Comparison of ENCODE assay signal across 14 mouse cellular contexts in the genomic region with DNA sequence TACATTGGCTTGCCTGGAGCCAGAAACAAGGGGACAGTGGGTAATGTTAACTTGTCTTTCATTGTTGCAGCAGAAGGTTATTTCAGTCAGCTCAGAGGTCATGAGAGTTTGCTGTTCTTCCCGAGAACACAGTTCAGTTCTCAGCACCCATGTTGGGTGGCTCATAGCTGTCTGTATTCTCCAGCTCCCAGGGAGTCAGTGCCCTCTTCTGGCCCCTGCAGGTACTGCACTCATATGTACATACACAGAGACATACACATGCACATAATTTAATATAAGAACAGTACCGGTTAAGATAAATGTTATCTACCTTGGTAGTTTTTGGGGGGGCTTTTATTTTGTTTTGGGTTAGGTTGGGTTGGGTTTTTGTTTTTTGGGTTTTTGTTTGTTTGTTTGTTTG. TPM values are rescaled to one million over a fixed set of nuclear protein-coding genes. Genes with fewer than 3 reads are reported as not detected.
A peak's percentile ranks its signal among the peaks of the same experiment; 100 is the strongest.
DNase-seq lines count a peak whose midpoint lies in the region; ATAC-seq and TF ChIP-seq lines count a peak whose summit lies in the region.
"Had no signal": no experiment of that assay in that cellular context is flagged by ENCODE, and none has a peak within 500 bp of the region (broad histone marks: within the 10 kb centered on the region; RNA-seq: fewer than 3 reads in every experiment).

No protein-coding gene starts in this region.

- H3K27me3 ChIP-seq in kidney, postnatal 0 days (ENCODE audit: insufficient read depth, low read length): no peaks in the 10 kb centered on the region
- no peaks in the 10 kb centered on the region for H3K27me3 ChIP-seq in kidney, embryonic 15.5 days

- no peak for DNase-seq in kidney, postnatal 0 days (ENCODE audit: low spot score)
- peak; percentile 29 for DNase-seq in 3T3-L1 (ENCODE audit: low read depth, low spot score)
- peak; percentile 15 to 22 for DNase-seq in B cell, adult 2 months
- DNase-seq in cerebellum, postnatal 14 days: no peak
- DNase-seq: cerebellum, postnatal 36 days; gastrocnemius, postnatal 25 days; heart, postnatal 10 days; lung, adult 2 months; spleen, adult 18-20 months had no signal

- 86% methylated on average over 2 of the region's 2 CpGs for WGBS in kidney, postnatal 0 days
- WGBS in kidney, embryonic 15.5 days: 95% methylated on average over 2 of the region's 2 CpGs

- no peak overlapping the region for H3K4me2 ChIP-seq in kidney, postnatal 0 days (ENCODE audit: low read length)
- no peak overlapping the region for H3K4me2 ChIP-seq in kidney, embryonic 15.5 days

- H3K4me3 ChIP-seq in kidney, postnatal 0 days (replicated peaks; ENCODE audit: low read depth, low read length): no peak overlapping the region
- no peak overlapping the region for H3K4me3 ChIP-seq in kidney, embryonic 15.5 days (replicated peaks)
- no peak overlapping the region for H3K4me3 ChIP-seq in bone marrow macrophage, adult 2 months (ENCODE audit: insufficient read depth, low read length)
- H3K4me3 ChIP-seq: midbrain, embryonic 10.5 days had no signal

- H3K4me1 ChIP-seq in kidney, postnatal 0 days (replicated peaks; ENCODE audit: insufficient read depth, low read length): no peaks in the 10 kb centered on the region
- peaks cover 5% of the 10 kb centered on the region; the same call in 1 of the 2 replicates for H3K4me1 ChIP-seq in kidney, embryonic 15.5 days
- peaks cover 5% of the 10 kb centered on the region for H3K4me1 ChIP-seq in bone marrow macrophage, adult 2 months (ENCODE audit: control insufficient read depth, insufficient read depth, low read length)
- H3K4me1 ChIP-seq: midbrain, embryonic 10.5 days had no signal

- H3K9me3 ChIP-seq in kidney, postnatal 0 days (replicated peaks; ENCODE audit: low read length): no peaks in the 10 kb centered on the region
- H3K9me3 ChIP-seq in kidney, embryonic 15.5 days (replicated peaks): no peaks in the 10 kb centered on the region

- H3K27ac ChIP-seq in kidney, postnatal 0 days: no peak overlapping the region
- no peak overlapping the region for H3K27ac ChIP-seq in kidney, embryonic 15.5 days
- no peak overlapping the region for H3K27ac ChIP-seq in bone marrow macrophage, adult 2 months (ENCODE audit: insufficient read depth, low read depth, low read length)
- H3K27ac ChIP-seq: midbrain, embryonic 10.5 days had no signal

- H3K36me3 ChIP-seq in kidney, postnatal 0 days (ENCODE audit: insufficient read depth, low read length): no peaks in the 10 kb centered on the region
- H3K36me3 ChIP-seq in kidney, embryonic 15.5 days: no peaks in the 10 kb centered on the region
- H3K36me3 ChIP-seq: midbrain, embryonic 10.5 days had no signal

- TF ChIP-seq CTCF in kidney, postnatal 0 days (IDR thresholded peaks at IDR 0.05; ENCODE audit: low read depth): peak; percentile 37; the same call in 1 of the 2 replicates
- TF ChIP-seq CTCF in bone marrow macrophage, adult 2 months (IDR thresholded peaks at IDR 0.05; ENCODE audit: low read depth, low read length): 0 out of 2 replicates have a peak, but pooled peaks have one; percentile 29

- H3K9ac ChIP-seq in kidney, postnatal 0 days (ENCODE audit: low read depth, low read length): no peak overlapping the region
- H3K9ac ChIP-seq in kidney, embryonic 15.5 days: no peak overlapping the region

- TF ChIP-seq POLR2A in bone marrow macrophage, adult 2 months (IDR thresholded peaks at IDR 0.05; ENCODE audit: borderline replicate concordance, low read depth, low read length): no peak

- no peak for ATAC-seq in kidney, postnatal 0 days (replicated peaks; ENCODE audit: low FRiP score, low read depth)
- ATAC-seq in kidney, embryonic 15.5 days (replicated peaks; ENCODE audit: low FRiP score): no peak
- ATAC-seq in cerebellum, adult (ENCODE audit: insufficient number of reproducible peaks, low FRiP score, low TSS enrichment): no peak
- ATAC-seq: forebrain, embryonic 14.5 days had no signal

RNA-seq across cellular contexts. Expression of a gene that starts 36.3 kb away (rescaled TPM):
- 2.1 and 2.4 TPM in 2 replicates for polyA plus RNA-seq in kidney, postnatal 0 days (2015; fragmentation: Nextera tagmentation; extraction: Ambion mirVana)
- 1.6 and 1.7 TPM in 2 replicates for polyA plus RNA-seq in kidney, embryonic 15.5 days (2015; fragmentation: Nextera tagmentation; extraction: Ambion mirVana)
- polyA plus RNA-seq in bone marrow macrophage, adult 2 months (2012; ENCODE audit: insufficient read depth, insufficient read length, missing spikeins): not detected in 2 replicates

RNA-seq across cellular contexts. Expression of a gene that starts 45.2 kb away (rescaled TPM):
- polyA plus RNA-seq in kidney, postnatal 0 days (2015; fragmentation: Nextera tagmentation; extraction: Ambion mirVana): 26.9 and 30.5 TPM in 2 replicates
- polyA plus RNA-seq in kidney, embryonic 15.5 days (2015; fragmentation: Nextera tagmentation; extraction: Ambion mirVana): 33.5 and 36.2 TPM in 2 replicates
- 5.9 and 6.0 TPM in 2 replicates for polyA plus RNA-seq in bone marrow macrophage, adult 2 months (2012; ENCODE audit: insufficient read depth, insufficient read length, missing spikeins)

Comparison
In these comparisons a context has a peak if more than half of its experiments do, and no peak if none do; other contexts are left out.
1. DNase-seq: peak in 3T3-L1 (single experiment) and B cell, adult 2 months (2 of 2); none in kidney, postnatal 0 days (single experiment) and cerebellum, postnatal 14 days (0 of 2).